Mouse (Mus musculus) gastrocnemius, postnatal 14 days (tissue): ENCODE measurements around the gene Nacc1. TPM values are rescaled to one million over a fixed set of nuclear protein-coding genes. Genes with fewer than 3 reads are reported as not detected.

Experiments used
- DNase-seq: peaks from one replicate; pipeline ENCODE4 v3.0.0; 2021; ENCODE audit warnings: mixed read lengths
- intact Hi-C: fragments of 180-260 bp; cut with DNase I; formaldehyde crosslinking; loops from one replicate; pipeline ENCODE4 v1.15.1; 2025; ENCODE audit warnings: low total_unique reads
- long read RNA-seq, 2 experiments: library from polyadenylated mRNA; stranded (forward); transcript quantifications; one replicate each; pipeline ENCODE4 v2.0.0; 2021
- total RNA-seq, 2 experiments: library from RNA; stranded (reverse); gene quantifications; 2 replicates each; pipeline ENCODE4 v1.2.3; 2021

Nacc1 gene
- 10 to 100 TPM; 25.7 to 33.6 TPM for total RNA-seq
- long read RNA-seq, experiment 1, full-length matches to known transcripts, result 7 of 23 reads
- long read RNA-seq, experiment 1, partial matches to known transcripts, result 0 of 23 reads
- long read RNA-seq, experiment 1, other reads (novel, unspliced or antisense), result 16 of 23 reads
- long read RNA-seq, experiment 2, full-length matches to known transcripts, result 6 of 28 reads
- long read RNA-seq, experiment 2, partial matches to known transcripts, result 0 of 28 reads
- long read RNA-seq, experiment 2, other reads (novel, unspliced or antisense), result 22 of 28 reads

DNA sequence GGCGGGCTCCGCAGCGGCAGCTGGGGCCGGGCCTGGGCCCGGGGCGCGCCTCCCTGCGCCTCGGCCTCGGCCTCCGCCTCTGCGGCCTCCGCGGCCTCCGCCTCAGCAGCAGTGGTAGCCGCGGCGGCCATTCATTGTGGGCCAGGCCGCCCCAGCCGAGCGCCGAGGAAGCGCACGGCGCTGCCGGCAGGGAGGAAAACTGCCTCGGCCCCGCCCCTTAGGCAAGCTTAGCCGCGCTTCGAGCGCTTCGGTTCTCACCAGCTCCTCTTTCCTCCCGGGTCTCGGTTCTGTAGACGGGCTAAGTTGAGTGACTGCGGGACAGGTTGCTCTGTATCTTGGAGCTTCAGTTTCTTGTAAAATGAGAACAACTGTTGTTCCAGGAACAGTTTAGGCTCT is at the start of gene Nacc1:
Gene Nacc1, minus strand, starts transcription at position 158 of the 396 bp plus-strand sequence.
- peak; percentile 92 for DNase-seq
- intact Hi-C loops, result no loop called here

DNA sequence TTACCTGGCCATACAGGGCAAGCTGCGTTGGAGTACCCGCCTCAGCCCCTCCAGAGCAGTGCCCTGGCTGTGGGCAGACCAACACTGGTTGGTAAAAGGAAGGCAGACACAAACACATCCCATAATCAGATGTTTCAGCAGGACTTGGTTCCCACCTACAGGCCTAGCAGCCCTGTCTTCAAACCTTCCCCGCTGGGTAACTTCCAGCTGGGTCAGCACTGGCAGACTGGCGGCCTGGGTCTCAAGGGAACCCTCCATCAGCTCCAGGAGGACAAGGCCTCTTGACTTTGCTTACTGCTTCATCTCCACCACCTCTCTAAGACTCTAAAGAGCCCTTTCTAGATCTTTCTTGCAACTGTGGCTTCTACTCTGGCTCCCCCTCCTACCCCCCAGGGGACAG is 48.9 kb upstream of the Nacc1 start:
- intact Hi-C loops, result loop anchor here (5.0 kb wide), 2 partner anchors 61 to 76 kb away; no protein-coding TSS in a partner anchor
- DNase-seq, result no peak

GRCm38 (mm10) chr8:84735597-84735996 is 47.9 kb upstream of the Nacc1 start:
- peak; percentile 75 for DNase-seq
- intact Hi-C loops, result loop anchor here (5.0 kb wide), 2 partner anchors 62 to 77 kb away; no protein-coding TSS in a partner anchor

- no peak for DNase-seq
- intact Hi-C loops, result loop anchor here (5.0 kb wide), 2 partner anchors 63 to 78 kb away; no protein-coding TSS in a partner anchor
Measured at GRCm38 (mm10) chr8:84734680-84735079, 47.0 kb upstream of the Nacc1 start.

GRCm38 (mm10) chr8:84733959-84734358 is 46.3 kb upstream of the Nacc1 start:
- peak; percentile 55 for DNase-seq
- intact Hi-C loops, result no loop called here

GRCm38 (mm10) chr8:84732996-84733395 is 45.3 kb upstream of the Nacc1 start:
- peak; percentile 32 for DNase-seq
- intact Hi-C loops, result no loop called here

- DNase-seq, result peak; percentile 40
- intact Hi-C loops, result no loop called here
Measured at GRCm38 (mm10) chr8:84732545-84732944, 44.9 kb upstream of the Nacc1 start.

DNA sequence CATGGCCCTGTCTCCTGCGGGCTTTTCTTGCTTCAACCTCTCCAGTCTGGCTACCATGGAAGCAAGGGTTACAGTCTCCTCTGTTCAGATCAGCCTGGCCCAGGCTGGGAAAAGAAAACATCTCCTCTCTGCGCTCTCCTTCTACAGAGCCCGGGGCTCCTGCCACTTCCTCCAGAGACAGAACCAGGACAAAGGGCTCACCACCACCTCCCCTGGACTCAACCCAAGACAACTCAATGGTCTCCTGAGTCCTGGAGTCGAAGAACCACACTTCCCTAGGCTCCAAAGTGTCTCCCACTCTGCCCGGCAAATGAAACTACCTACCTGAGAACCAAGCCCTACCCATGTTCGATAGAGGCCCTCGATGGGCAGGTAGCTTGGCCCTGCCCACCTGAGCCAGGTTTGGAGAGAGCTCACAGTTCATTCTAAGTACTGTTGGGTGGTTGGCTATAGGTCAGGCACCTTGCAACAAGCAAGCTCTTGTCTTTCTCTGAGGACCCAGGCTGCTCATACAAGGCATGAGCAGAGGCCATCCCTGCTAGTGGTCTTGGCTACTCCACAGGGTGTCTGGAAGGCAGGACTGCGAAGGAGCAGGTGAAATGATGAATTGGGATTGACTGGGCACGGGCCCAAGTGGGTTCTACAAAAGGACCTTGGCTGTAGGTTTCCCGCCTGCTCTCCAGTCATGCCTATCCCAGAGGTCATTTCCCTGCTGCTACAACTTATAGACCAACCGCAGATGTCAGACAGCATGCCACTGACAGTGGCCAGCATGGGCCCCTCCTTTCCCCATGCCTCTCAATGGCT is 43.9 kb upstream of the Nacc1 start:
- intact Hi-C loops, result no loop called here
- DNase-seq, result peak; percentile 17

GRCm38 (mm10) chr8:84730541-84731370 is 43.1 kb upstream of the Nacc1 start:
- intact Hi-C loops, result no loop called here
- peak; percentile 79 for DNase-seq

- peak; percentile 66 for DNase-seq
- intact Hi-C loops, result no loop called here
Measured at GRCm38 (mm10) chr8:84729921-84730362, 42.3 kb upstream of the Nacc1 start.

- no peak for DNase-seq
- intact Hi-C loops, result no loop called here
Measured at GRCm38 (mm10) chr8:84728474-84728873, 40.8 kb upstream of the Nacc1 start.

DNA sequence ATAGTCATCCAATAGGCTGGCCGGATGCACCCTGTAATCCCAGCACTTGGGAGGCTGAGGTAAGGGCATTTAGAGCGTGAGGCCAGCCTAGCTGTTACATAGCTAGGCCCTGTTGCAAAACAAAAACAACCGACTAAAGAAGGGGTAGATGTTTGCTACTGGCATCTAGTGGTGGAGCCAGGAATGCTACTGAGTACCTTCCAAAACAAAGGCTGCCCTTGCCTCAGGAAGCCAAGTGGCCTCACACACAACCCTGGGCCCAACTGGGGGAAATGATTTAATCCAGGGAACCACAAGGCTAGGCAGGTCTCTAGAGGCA is 38.2 kb upstream of the Nacc1 start:
- DNase-seq, result no peak
- intact Hi-C loops, result no loop called here

GRCm38 (mm10) chr8:84725246-84725940 is 37.7 kb upstream of the Nacc1 start:
- no peak for DNase-seq
- intact Hi-C loops, result no loop called here

DNA sequence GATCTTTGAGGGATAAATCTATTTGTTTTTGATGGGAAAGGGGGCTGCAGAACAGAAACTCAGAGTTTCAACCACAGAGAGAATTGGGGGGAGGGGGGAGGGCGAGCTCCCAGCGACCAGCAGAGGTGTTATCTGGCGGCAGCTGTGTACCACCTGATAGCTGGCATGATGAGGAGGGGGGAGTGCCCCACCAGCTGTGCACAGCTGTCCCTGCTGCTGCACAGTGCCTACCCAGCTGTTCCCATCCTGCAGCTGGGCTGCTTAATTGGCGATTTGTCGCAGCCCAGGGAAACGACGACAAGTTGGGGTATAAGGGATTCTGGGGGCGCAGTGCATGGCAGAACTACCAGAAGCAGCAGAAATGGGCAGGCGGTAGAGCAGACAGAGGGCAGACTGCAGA is 37.0 kb upstream of the Nacc1 start:
- no peak for DNase-seq
- intact Hi-C loops, result no loop called here

DNA sequence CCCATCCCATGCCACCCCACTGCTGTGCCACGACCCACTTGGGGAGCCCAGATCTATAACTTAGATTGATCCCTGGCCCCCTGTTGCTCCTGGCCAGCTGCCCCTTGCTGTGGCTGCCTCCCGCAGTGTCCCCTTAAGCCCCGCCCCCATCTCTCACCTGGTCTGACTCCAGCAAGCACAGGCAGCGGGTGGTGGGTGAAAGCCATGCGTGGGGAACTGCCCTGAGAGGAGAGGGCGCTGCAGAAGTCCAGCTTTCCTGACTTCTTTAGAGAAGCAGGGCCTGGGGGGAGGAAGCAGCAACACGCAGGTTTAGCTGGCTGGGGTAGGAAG is 35.9 kb upstream of the Nacc1 start:
- no peak for DNase-seq
- intact Hi-C loops, result no loop called here

- peak; percentile 84 for DNase-seq
- intact Hi-C loops, result no loop called here
Measured at GRCm38 (mm10) chr8:84722850-84723570, 35.3 kb upstream of the Nacc1 start, which contains the start of gene G430095P16Rik. Gene G430095P16Rik, plus strand, starts transcription at chr8:84723007.

DNA sequence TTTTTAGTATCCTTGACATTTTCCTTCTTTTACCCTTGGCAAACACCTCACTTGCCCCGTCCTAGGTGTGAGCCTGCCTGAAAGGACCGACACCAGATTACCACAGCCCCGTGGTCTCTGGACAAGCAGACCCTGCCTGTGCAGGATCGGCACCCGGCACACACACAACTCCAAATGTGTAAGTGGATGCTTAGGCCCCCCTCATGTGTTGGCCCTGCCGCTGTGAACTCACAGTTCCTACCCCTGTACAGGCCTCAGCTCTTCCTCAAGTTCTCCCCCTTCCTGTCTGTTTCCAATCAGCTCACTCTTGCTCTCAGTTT is 34.8 kb upstream of the Nacc1 start:
- no peak for DNase-seq
- intact Hi-C loops, result no loop called here

DNA sequence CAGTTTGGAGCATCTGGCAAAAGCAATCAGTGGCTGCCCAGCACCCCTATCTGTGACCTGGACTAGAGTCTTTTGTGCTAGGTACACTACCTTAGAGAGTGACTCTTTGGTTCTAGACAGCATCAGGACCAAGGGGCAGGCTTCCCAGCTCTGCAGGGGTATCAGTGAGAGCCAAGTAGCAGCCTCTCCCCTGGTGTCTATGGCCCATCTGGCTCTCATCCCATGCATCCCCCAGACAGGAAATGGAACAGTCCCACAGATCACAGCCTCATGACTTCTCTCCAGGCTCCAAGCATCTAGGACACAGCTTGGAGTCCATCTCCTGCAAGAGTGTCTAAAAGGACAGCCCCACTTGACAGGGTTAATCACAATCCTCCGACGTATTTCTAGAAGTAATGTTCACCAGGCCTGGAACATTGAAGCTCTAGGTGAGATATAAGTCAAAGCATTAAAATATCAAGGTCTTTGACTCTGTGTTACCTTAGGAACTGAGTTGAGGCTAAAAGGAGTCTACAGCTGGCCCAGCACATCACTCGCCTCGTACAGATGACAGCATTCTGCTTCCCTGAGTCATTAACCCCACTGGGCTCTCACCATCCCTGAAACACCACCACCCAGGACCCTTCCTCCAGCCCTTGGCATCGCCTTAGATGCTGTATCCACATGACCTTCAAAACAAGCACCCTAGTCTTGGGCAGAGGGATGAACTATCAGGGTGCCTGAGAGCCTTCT is 31.5 kb upstream of the Nacc1 start:
- intact Hi-C loops, result no loop called here
- no peak for DNase-seq
